Mouse (Mus musculus): ENCODE measurements at regions not wholly inside any gene's neighbourhood (a gene's known extent, or its start where the extent isn't known, plus 50 kb on each side); places are given as distances from the start of the nearest gene placed in this dataset.
A peak's percentile ranks its signal among the peaks of the same experiment; 100 is the strongest.

DNA sequence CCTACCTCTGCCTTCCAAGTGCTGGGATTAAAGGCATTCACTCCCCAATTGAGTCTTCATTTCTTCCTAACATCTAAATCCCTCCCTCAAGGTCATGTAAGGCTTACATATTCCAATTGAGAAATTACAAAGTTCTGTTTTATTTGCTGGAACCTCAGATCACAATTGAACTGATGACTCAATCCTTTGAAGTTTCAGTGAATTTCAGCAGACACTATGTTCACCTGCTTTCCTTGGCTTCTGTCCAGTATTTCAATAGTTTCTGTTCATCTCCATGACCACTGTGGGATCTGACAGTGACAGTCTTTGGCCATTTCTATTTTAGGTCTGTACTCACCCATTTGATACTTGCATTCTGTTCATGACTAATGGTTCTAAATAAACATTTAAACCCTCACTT, 241.9 kb upstream of the Cdh12 start:
- no peak for DNase-seq (ENCODE audit: low spot score in 2 of 2)

DNA sequence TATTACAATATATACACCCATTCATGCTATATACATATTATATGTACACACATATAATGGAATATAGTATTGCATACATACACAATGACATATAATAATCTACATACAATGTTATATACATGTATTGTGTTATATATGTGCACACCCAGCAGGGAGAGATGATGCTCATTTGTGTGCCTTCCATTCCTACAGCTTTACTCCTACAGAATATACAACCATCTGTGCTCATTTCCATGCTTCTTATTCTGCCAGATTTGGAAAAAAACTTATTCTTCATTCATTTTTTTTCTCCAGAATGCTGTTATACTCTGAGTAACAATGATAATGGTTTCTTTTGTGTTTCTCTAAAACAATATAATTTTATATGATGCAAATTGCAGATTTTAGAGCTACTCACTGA, 227.0 kb upstream of the Cdh12 start:
- no peak for DNase-seq (ENCODE audit: low spot score in 2 of 2)

DNA sequence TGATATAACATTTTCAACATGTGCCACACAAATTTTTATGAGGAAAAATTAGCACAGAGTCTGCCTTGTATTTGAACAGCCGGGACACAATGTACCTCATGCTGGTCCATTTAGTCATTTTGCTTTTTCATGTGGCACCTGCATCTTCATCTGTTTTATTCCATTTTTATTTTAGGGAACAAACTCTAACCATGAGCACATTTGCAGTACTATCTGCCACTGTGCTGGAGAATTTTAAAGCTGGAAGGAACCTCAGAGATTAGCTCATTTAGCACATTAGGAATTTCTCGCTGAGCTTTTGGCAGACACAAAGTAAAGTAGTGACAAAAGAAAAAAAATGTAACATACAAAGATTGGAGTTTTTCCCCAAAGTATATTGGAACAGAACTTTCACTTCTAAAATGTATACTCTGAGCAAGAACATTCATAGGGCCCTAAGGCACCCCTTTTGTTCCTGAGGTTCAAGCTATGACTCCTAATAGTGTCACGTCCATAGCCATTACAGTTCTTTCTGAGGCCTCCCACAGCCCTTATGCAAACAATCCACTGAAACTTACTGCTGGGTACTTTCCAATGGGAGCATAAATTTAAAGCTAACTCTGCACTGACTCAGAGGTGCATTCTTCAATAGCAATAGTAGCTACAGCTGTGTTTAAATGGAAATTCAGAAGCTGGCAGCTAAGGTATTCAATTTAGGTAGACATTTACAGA, 225.6 kb upstream of the Cdh12 start:
- DNase-seq (ENCODE audit: low spot score in 2 of 2) = peak in 1 of 2 experiments; percentile 26

DNA sequence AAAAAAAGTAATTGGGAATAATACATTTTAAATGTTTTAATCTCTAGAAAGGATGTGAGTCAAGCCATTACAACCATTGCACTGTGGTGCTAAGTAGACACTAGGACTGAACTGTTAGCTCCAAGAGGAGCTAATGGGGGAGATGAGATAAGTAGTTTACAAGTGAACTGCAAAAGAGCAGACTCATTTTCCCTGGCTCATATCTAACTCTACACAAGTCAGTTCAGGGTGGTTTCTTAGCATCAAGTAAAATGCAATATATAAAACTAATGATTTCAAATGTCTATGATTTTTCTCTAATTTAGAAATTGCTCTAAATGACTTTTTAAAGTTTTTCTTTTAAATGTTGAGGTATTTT, 225.1 kb upstream of the Cdh12 start:
- DNase-seq (ENCODE audit: low spot score in 2 of 2) = no peak

DNA sequence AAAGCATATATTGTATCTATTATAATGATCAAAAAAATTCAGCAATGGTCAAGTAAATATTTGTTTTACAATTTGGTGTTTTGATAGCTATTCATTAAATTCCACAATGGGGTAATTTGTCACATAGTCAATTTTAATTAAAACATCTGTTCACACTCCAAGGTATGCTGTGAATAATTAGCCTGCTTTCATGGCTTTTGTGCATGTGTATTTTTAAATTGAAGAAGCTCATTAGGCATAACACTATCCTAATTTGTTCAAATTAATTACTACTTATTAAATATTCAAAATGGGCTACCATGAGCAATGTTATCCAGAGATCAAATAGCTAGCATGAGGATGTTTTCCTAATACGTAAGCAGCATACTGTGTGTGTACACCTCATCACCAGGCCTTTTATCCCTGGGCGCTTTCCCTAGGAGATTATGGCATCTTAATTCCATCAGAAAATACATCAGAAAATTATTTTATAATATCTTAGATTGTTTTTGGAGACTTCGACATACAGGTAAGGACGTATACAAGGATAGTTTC, 183.6 kb upstream of the Cdh12 start:
- no peak for DNase-seq (ENCODE audit: low spot score in 2 of 2)

DNA sequence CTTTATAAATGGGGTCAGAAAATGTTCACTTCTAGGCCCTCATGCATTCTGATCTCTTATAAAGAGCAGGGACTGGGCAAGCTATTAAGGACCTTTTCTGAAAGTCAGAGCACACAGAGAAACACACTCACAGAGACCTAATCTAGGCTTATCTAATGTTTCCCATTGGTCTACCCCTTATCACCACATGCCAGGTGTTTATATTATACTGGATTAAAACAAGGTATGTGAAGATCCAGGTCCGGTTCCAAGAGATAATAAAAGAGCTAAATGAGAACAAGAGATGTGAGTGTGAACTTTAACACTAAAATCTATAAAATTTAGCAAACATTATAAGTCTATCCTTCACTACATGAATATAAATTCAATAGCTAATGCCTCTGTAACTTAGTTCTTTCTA, 135.1 kb upstream of the Cdh12 start:
- DNase-seq (ENCODE audit: low spot score in 2 of 2) = no peak

DNA sequence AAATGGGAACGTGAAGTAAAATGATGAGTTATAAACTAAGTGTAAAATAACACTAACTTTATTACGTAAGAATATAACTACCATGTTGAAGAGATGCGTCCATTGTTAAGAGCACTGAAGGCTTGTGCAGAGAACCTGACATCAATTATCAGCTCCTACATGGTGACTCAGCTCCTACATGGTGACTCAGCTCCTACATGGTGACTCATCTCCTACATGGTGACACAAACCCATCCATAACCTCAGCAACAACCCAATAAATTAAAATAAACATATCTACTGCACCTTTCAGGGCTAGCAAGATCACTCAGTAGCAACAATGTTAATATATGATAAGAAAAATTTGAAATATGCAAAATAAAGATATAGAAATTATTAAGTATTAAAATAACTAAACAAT, 125.5 kb upstream of the Cdh12 start:
- DNase-seq (ENCODE audit: low spot score in 2 of 2) = no peak
